Mouse (Mus musculus) embryo, embryonic 11 days (tissue): ENCODE measurements around the gene Kdelc2.

Experiments
- DNase-seq: peaks from one replicate; pipeline ENCODE4 v3.0.0-alpha.2; 2015

Gene Kdelc2

GRCm38 (mm10) chr9:53383951-53384866 is at the start of gene Kdelc2:
Gene Kdelc2, plus strand, starts transcription at chr9:53384025.
- DNase-seq = peak; percentile 90

- DNase-seq = no peak
Observed at GRCm38 (mm10) chr9:53335131-53335530, 48.7 kb upstream of the Kdelc2 start.

- DNase-seq = no peak
Observed at GRCm38 (mm10) chr9:53339603-53340002, 44.2 kb upstream of the Kdelc2 start.

GRCm38 (mm10) chr9:53340328-53340916 is 43.4 kb upstream of the Kdelc2 start:
- DNase-seq = no peak

GRCm38 (mm10) chr9:53340969-53341368 is 42.9 kb upstream of the Kdelc2 start:
- DNase-seq = peak; percentile 45

- DNase-seq = no peak
Observed at GRCm38 (mm10) chr9:53341981-53342380, 41.8 kb upstream of the Kdelc2 start.

GRCm38 (mm10) chr9:53344646-53345432 is 39.0 kb upstream of the Kdelc2 start:
- no peak for DNase-seq

- no peak for DNase-seq
Observed at GRCm38 (mm10) chr9:53345728-53346127, 38.1 kb upstream of the Kdelc2 start.

GRCm38 (mm10) chr9:53346402-53346801 is 37.4 kb upstream of the Kdelc2 start:
- DNase-seq = no peak

- no peak for DNase-seq
Observed at GRCm38 (mm10) chr9:53349211-53349610, 34.6 kb upstream of the Kdelc2 start.

- DNase-seq = no peak
Observed at GRCm38 (mm10) chr9:53350331-53350730, 33.5 kb upstream of the Kdelc2 start.

- no peak for DNase-seq
Observed at GRCm38 (mm10) chr9:53351899-53352298, 31.9 kb upstream of the Kdelc2 start.

GRCm38 (mm10) chr9:53353161-53353560 is 30.7 kb upstream of the Kdelc2 start:
- DNase-seq = no peak

- DNase-seq = no peak
Observed at GRCm38 (mm10) chr9:53356219-53357155, 27.3 kb upstream of the Kdelc2 start.

- DNase-seq = no peak
Observed at GRCm38 (mm10) chr9:53371339-53371738, 12.5 kb upstream of the Kdelc2 start.

GRCm38 (mm10) chr9:53375907-53376306 is 7.9 kb upstream of the Kdelc2 start:
- no peak for DNase-seq

- DNase-seq = no peak
Observed at GRCm38 (mm10) chr9:53376820-53377219, 7.0 kb upstream of the Kdelc2 start.

GRCm38 (mm10) chr9:53377597-53377996 is 6.2 kb upstream of the Kdelc2 start:
- no peak for DNase-seq

- DNase-seq = no peak
Observed at GRCm38 (mm10) chr9:53378171-53378570, 5.7 kb upstream of the Kdelc2 start.

GRCm38 (mm10) chr9:53380595-53380994 is 3.2 kb upstream of the Kdelc2 start:
- DNase-seq = no peak

GRCm38 (mm10) chr9:53381113-53381615 is 2.7 kb upstream of the Kdelc2 start:
- DNase-seq = no peak

- peak; percentile 42 for DNase-seq
Observed at GRCm38 (mm10) chr9:53384873-53385272, 1.0 kb downstream of the Kdelc2 start.
